Mouse (Mus musculus) kidney, postnatal 14 days (tissue): ENCODE data around the gene Tmem129.
A peak's percentile ranks its signal among the peaks of the same experiment; 100 is the strongest.

ENCODE experiments used
- DNase-seq: peaks from one replicate; pipeline ENCODE4 v3.0.0; 2022; ENCODE audit warnings: mixed read lengths

Gene Tmem129

DNA sequence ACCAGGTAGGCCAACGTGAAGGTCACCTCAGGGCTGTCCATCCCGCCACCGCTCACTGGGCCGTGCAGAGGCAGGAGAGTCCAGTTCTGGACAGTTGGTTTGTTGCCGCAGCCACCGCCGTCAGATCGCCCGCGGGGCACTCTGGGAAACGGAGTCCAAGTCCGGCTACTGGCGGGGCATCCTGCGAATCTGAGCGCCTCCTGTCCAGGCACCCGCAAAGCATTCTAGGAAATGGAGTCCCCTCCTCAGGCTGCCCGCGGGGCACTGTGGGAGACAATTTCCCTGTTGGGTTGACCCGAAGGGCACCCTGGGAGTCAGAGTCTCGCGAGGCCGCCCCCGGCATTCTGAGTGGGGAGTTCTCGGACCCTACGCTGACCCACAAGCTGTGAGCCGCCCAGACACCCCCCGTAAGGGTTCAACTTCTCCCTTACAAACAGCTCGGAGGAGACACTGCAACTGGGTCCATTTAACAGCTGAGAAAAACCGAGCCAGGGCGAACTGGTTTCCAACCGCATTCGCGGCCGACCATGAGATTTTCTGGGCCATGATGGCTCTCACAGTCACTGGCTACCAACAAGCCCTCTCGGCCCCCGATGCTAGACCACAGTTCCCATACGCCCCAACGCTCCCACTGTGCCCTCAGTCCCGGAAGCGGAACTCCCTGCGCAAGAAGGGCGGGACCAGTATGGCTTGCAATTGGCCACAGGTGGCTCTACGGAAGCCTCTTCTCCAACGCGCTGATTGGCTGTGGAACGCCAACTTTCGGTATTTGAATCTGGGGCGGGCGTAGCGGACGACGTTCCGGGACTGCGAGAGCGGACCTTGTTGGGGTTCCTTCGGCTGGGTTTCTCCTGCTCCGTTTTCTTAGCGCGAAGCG lies at the start of gene Tmem129, which contains the start of gene Tacc3:
TSS of gene Tmem129 (minus strand) at position 630 of the 877 bp plus-strand sequence.
TSS of gene Tacc3 (plus strand) at position 342 of the 877 bp plus-strand sequence.
- peak; percentile 99 for DNase-seq

- no peak for DNase-seq
Measured at GRCm38 (mm10) chr5:33707163-33707562, 48.9 kb upstream of the Tmem129 start.

GRCm38 (mm10) chr5:33706350-33706629 lies 48.1 kb upstream of the Tmem129 start:
- no peak for DNase-seq

GRCm38 (mm10) chr5:33705612-33706349 lies 47.6 kb upstream of the Tmem129 start:
- DNase-seq = peak; percentile 37

- peak; percentile 56 for DNase-seq
Measured at GRCm38 (mm10) chr5:33704945-33705611, 46.9 kb upstream of the Tmem129 start.

DNA sequence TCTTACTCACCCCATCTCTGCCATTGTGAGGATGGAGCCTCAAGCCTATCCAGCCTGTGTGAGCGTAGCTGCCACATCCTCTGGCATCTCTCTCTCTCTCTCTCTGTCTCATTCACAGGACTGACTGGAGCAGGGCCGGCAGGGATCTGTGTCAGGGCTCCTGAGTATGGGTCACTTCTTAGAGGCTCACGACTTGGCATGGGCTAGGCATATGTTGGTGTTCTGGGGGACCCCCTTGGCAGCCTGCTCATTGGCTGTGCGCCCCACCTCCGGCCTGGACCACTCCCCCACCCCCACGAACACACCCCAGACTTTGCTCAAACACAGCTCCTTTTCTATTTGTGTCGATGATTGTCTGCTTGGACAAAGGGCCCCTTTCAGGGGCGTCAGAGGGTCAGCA lies 45.8 kb upstream of the Tmem129 start:
- no peak for DNase-seq

- no peak for DNase-seq
Measured at GRCm38 (mm10) chr5:33701832-33702231, 43.6 kb upstream of the Tmem129 start.

DNA sequence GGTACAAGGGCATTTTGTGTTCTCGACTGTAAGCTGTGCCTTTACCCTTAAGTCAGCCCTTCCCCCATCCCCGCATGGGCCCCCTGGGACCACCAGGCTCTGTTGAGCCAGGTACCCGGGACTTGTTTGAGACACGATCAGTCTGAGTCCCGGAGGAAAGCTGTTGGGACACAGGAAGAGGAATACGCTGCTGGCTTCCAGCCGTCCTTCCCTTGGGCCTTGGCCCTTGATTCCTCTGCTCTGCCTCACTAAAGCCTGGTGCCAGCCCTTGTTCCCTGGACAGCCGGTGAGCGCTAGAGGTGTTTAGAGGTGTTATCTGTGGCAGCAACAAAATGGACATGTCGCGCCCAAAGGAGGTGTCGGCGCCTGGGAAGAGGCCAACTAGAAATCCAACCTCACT lies 41.8 kb upstream of the Tmem129 start:
- DNase-seq = no peak

GRCm38 (mm10) chr5:33698669-33699068 lies 40.5 kb upstream of the Tmem129 start:
- no peak for DNase-seq

DNA sequence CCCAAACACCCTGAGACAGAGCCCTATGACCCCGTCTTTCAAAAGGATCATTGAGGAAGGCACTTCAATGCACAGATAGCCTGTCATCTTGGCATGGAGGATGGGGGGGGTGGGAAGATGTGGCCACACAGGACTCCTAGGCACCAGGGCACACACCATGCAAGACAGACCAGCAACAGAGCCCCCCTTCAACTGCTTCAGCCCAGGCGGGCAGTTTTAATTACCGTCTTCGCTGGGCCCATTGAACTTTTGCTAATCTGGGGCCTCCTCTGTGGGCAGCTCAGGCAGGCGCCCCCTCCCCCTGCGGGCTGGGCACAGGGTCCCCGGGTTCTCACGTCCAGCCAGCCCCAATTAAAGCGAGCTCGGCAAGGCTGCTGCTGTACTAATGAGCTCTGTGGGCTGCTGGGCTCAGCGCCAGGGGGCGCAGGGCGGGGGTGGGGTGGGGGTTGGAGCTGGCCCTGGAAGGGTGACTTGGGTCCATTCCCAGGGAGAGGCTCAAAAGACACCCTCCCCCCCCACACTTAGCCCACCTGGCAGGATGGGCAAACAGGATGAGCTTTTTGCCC lies 39.8 kb upstream of the Tmem129 start:
- DNase-seq = no peak

DNA sequence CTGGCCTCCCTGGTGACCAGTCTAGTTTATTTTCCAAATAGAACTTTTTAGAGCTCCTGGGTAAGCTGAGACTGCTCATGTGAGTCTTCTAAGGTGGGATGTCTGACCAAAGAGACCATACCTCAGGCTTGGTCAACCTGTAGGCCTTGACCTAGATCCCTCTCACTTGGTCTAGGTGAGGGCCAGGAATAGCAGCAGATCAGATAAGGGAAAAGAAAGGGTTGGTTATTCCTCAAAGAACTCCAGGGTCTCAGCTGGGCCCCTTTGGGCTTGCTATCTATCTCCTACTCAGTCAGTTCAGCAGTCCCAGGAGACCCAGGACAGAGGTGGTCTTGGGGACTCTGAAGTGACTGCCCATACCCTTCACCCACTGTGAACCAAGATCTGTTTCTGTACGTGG lies 39.3 kb upstream of the Tmem129 start:
- DNase-seq = no peak

DNA sequence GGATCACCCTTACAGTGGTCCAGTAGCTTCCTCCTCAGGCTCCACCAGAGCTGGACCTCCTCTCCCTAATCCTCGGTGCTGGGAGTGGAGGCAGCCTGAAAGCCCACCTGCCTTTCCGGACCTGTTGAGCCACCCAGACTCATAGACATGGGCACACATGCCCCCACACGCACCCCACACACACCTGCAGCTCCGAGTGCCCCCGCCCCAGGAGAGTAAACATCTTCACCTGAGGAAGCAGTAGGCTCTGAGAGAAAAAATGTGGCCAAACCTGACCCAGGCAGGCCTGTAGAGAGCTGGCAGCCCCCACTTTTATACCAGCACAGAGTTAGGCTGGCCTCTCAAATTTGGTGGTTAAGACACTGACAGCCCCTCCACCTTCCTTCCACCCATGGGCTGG lies 38.2 kb upstream of the Tmem129 start:
- no peak for DNase-seq

DNA sequence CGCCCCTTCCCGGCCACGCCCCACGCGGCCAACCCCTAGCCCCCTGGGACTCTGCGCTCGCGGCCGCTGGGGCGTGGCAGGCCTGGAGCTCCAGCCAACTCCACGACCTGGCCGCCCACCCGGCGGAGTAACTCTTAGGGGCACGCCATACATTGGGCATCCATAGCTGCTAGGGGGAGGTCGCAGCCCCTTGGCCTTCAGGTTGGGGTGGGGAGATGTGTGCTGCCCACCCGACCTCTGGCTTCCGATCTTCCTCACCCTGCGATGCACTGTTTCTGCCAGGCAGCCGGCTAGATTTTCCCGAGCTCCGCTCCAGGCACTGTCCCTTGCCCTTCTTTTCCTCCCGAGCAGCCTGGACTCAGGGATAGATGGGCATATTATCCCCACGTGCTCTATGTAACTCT lies 37.5 kb upstream of the Tmem129 start:
- DNase-seq = no peak

DNA sequence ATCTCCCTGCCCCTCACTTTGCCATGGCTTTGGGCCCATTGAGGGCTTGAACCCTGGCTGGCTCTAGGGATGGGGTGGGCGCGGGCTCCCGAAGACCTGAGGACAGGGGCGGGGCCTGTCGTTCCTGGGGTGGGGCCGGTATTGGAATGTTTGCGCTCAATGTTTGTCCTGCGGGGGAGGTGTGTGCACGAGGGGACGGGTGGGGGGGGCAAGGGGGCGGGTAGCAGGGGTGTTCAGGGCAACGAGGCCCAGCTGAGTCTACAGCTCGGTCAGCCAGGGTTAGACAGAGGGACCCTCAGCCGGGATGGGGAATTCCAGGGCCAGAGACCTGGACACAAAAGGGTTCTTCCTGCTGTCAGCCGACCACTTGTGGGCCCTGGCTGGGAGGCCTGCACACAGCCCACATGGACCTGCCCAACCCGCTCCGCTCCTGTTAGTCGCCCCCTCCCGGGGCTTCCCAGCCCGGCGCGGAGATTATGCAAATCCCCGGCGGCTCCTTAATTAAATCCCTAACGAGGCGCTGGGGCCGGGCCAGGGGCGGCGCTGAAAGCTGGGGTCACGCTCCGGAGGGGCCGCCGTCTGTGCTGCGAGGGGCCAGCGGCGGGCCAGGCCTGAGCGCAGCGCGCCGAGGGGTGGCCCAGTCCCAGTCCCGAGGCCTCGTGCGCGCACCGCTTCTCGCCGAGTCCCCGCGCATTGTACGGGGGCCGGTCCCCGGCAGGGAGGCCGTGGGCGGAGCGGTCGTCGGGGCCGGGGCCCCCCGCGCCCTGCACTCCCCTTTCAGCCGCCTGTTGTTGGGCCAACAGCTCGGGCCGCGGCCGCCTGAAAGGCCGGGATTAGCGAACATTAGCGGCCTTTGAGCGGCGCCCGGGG lies 36.9 kb upstream of the Tmem129 start:
- DNase-seq = peak; percentile 71

DNA sequence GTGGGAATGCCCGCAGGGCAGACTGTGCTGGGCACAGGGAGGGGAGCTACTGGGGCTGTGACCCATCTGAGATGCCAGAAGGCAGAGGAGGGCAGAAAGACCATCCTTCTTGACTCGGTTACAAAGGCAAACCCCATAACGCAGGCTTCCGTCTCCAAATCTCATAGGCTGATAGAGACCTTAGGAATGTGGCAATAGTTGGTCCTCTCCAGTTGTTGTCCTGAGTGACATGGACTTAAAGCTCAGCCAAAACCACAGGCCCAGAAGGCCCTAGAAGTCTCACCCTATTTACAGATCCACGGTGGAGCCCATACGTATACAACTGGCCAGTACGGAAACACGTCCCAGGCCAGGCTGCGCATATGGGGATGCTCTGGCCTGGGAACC lies 36.2 kb upstream of the Tmem129 start:
- DNase-seq = no peak

DNA sequence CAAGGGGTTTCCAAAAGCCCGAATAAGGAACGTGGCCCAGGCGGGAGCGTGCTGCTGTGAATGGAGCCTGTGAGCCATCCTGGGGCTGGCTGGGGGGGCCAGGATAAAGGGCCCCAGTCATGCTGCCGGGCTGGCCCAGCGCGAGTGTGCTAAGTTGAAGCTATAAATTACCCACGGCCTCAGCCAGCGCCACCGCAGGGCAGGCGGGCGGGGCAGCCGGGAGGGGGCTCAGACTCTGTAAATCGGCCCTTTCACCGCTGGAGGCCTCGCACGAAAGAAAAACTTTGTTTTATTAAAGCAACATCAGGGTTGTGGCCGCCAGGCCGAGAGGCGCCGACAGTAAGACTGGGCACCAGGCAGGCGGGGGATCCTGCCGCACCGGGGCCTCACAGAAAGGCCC lies 34.2 kb upstream of the Tmem129 start:
- DNase-seq = peak; percentile 59

- peak; percentile 75 for DNase-seq
Measured at GRCm38 (mm10) chr5:33689852-33690645, 31.8 kb upstream of the Tmem129 start.

DNA sequence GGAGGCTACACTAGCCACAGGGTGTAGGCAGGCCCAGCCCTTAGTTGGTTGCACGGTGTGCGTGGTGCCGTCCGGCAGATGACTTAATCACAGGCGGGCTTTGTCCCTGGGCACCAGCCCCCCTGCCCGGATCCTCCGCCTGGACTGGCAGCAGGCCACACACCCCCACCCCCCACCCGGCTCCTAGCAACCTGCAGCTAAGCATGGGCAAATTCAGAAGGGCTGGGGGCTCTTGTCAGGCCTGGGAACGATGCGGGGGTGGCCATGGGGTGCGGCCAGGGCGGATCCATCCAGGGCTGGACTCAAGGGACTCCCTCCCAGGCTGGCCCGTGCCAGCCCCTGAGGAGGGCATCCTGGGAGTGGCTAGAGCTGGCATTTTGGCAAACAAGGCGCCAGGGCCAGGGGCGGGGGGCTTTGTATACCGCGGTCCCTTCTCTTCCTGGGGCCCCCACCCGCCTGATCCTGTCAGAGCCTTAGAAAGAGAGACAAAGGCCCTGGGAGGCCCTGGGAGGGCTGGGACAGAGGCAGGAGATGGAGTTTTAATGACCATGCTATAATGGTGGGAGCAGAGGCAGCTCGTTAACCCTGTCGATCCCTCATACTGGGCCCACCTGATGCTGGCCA lies 31.1 kb upstream of the Tmem129 start:
- DNase-seq = peak; percentile 58

GRCm38 (mm10) chr5:33688278-33689220 lies 30.3 kb upstream of the Tmem129 start:
- no peak for DNase-seq

GRCm38 (mm10) chr5:33687142-33687541 lies 28.9 kb upstream of the Tmem129 start:
- DNase-seq = peak; percentile 72
